Mouse (Mus musculus): Measurements from ENCODE around the gene Ubc.

- TF ChIP-seq CTCF (IDR thresholded peaks at IDR 0.05; ENCODE audit: low read depth, low read length): no peak
- TF ChIP-seq POLR2A (IDR thresholded peaks at IDR 0.05; ENCODE audit: extremely low read depth, insufficient read depth, low read length): no peak
Measured at GRCm38 (mm10) chr5:125426343-125426742, 36.3 kb upstream of the Ubc start.

All from liver, adult 2 months (tissue).